ENCODE assay signal across 7 mouse cellular contexts in genomic region chr12:82056782-82057611, GRCm38 (mm10).
A peak's percentile ranks its signal among the peaks of the same experiment; 100 is the strongest.
DNase-seq lines count a peak whose midpoint lies in the region; ATAC-seq and TF ChIP-seq lines count a peak whose summit lies in the region.
"Not testable (repeated sequence)": the region's sequence is repeated elsewhere in the genome, so short reads cannot be mapped to it uniquely, and the experiment has no call there.

No protein-coding gene starts in this region.

- not testable (repeated sequence) for TF ChIP-seq CTCF in midbrain, postnatal 0 days (IDR thresholded peaks at IDR 0.05)

- not testable (repeated sequence) for H3K36me3 ChIP-seq in embryonic facial prominence, embryonic 14.5 days (ENCODE audit: control insufficient read depth, insufficient read depth, low read length); forebrain, embryonic 15.5 days; heart, embryonic 15.5 days; hindbrain, embryonic 16.5 days (ENCODE audit: control insufficient read depth, insufficient read depth, low read length); lung, embryonic 16.5 days (ENCODE audit: control insufficient read depth, insufficient read depth, low read length); midbrain, postnatal 0 days (ENCODE audit: insufficient read depth, low read length); stomach, embryonic 16.5 days (ENCODE audit: control insufficient read depth, insufficient read depth, low read length)

- peak; percentile 71; the same call in 1 of the 2 replicates for ATAC-seq in embryonic facial prominence, embryonic 14.5 days (ENCODE audit: low read depth)
- peak; percentile 91 for ATAC-seq in forebrain, embryonic 15.5 days (replicated peaks)
- 0 out of 2 replicates have a peak, but pooled peaks have one; percentile 48 for ATAC-seq in heart, embryonic 15.5 days (replicated peaks; ENCODE audit: insufficient number of reproducible peaks, insufficient read depth, low FRiP score, low read depth)
- ATAC-seq in hindbrain, embryonic 16.5 days = peak; percentile 96
- 0 out of 2 replicates have a peak, but pooled peaks have one; percentile 38 for ATAC-seq in lung, embryonic 16.5 days (ENCODE audit: low read depth)
- ATAC-seq in midbrain, postnatal 0 days (ENCODE audit: low FRiP score) = peak; percentile 84
- ATAC-seq in stomach, embryonic 16.5 days (ENCODE audit: insufficient read depth, low FRiP score) = peak; percentile 33; the same call in 1 of the 2 replicates

- no CpG with 5 or more reads among the region's 6 CpGs for WGBS in embryonic facial prominence, embryonic 14.5 days
- WGBS in forebrain, embryonic 15.5 days = no CpG with 5 or more reads among the region's 6 CpGs
- WGBS in heart, embryonic 15.5 days = no CpG with 5 or more reads among the region's 6 CpGs
- WGBS in hindbrain, embryonic 16.5 days = no CpG with 5 or more reads among the region's 6 CpGs
- no CpG with 5 or more reads among the region's 6 CpGs for WGBS in lung, embryonic 16.5 days
- WGBS in midbrain, postnatal 0 days = no CpG with 5 or more reads among the region's 6 CpGs
- no CpG with 5 or more reads among the region's 6 CpGs for WGBS in stomach, embryonic 16.5 days

- not testable (repeated sequence) for H3K9ac ChIP-seq in embryonic facial prominence, embryonic 14.5 days (ENCODE audit: low read depth, low read length); forebrain, embryonic 15.5 days (replicated peaks); heart, embryonic 15.5 days; hindbrain, embryonic 16.5 days (ENCODE audit: low read depth, low read length); lung, embryonic 16.5 days (ENCODE audit: low read length); midbrain, postnatal 0 days (replicated peaks; ENCODE audit: low read length, poor library complexity, severe bottlenecking); stomach, embryonic 16.5 days (ENCODE audit: low read length)

- H3K4me3 ChIP-seq in embryonic facial prominence, embryonic 14.5 days (ENCODE audit: low read depth, low read length); forebrain, embryonic 15.5 days; heart, embryonic 15.5 days; hindbrain, embryonic 16.5 days (ENCODE audit: low read length); lung, embryonic 16.5 days (ENCODE audit: low read length); midbrain, postnatal 0 days (ENCODE audit: low read depth, low read length); stomach, embryonic 16.5 days (replicated peaks; ENCODE audit: low read length): not testable (repeated sequence)

- not testable (repeated sequence) for H3K9me3 ChIP-seq in embryonic facial prominence, embryonic 14.5 days (ENCODE audit: control insufficient read depth, low read length); forebrain, embryonic 15.5 days; heart, embryonic 15.5 days (replicated peaks); hindbrain, embryonic 16.5 days (ENCODE audit: control insufficient read depth, low read length); lung, embryonic 16.5 days (ENCODE audit: control insufficient read depth, low read length); midbrain, postnatal 0 days (ENCODE audit: low read length); stomach, embryonic 16.5 days (replicated peaks; ENCODE audit: control insufficient read depth, low read length)

- H3K4me1 ChIP-seq in embryonic facial prominence, embryonic 14.5 days (ENCODE audit: control insufficient read depth, insufficient read depth, low read length); forebrain, embryonic 15.5 days; heart, embryonic 15.5 days (replicated peaks); hindbrain, embryonic 16.5 days (ENCODE audit: control insufficient read depth, insufficient read depth, low read depth, low read length); lung, embryonic 16.5 days (replicated peaks; ENCODE audit: control insufficient read depth, insufficient read depth, low read length); midbrain, postnatal 0 days (ENCODE audit: insufficient read depth, low read length); stomach, embryonic 16.5 days (ENCODE audit: control insufficient read depth, insufficient read depth, low read length): not testable (repeated sequence)

- not testable (repeated sequence) for H3K4me2 ChIP-seq in embryonic facial prominence, embryonic 14.5 days (ENCODE audit: low read depth, low read length); forebrain, embryonic 15.5 days (replicated peaks); heart, embryonic 15.5 days; hindbrain, embryonic 16.5 days (ENCODE audit: low read length); lung, embryonic 16.5 days (ENCODE audit: low read depth, low read length); midbrain, postnatal 0 days (ENCODE audit: low read depth, low read length, poor library complexity, severe bottlenecking); stomach, embryonic 16.5 days (ENCODE audit: low read depth, low read length)

- not testable (repeated sequence) for H3K27me3 ChIP-seq in embryonic facial prominence, embryonic 14.5 days (replicated peaks; ENCODE audit: control insufficient read depth, insufficient read depth, low read length); forebrain, embryonic 15.5 days; heart, embryonic 15.5 days; hindbrain, embryonic 16.5 days (replicated peaks; ENCODE audit: control insufficient read depth, insufficient read depth, low read length); lung, embryonic 16.5 days (ENCODE audit: control insufficient read depth, insufficient read depth, low read depth, low read length); midbrain, postnatal 0 days (ENCODE audit: insufficient read depth, low read length); stomach, embryonic 16.5 days (ENCODE audit: control insufficient read depth, insufficient read depth, low read length)

- not testable (repeated sequence) for H3K27ac ChIP-seq in embryonic facial prominence, embryonic 14.5 days (replicated peaks; ENCODE audit: low read depth, low read length); forebrain, embryonic 15.5 days (replicated peaks); heart, embryonic 15.5 days; hindbrain, embryonic 16.5 days (ENCODE audit: low read depth, low read length); lung, embryonic 16.5 days (ENCODE audit: low read length); midbrain, postnatal 0 days (ENCODE audit: low read depth, low read length); stomach, embryonic 16.5 days (ENCODE audit: low read length)

- not testable (repeated sequence) for DNase-seq in embryonic facial prominence, embryonic 14.5 days (ENCODE audit: low spot score); midbrain, postnatal 0 days (ENCODE audit: low spot score)

Comparison
In these comparisons a context has a peak if more than half of its experiments do, and no peak if none do; other contexts are left out.
1. ATAC-seq: peak in every context shown above with its lines; median percentile 96 in hindbrain, embryonic 16.5 days; 91 in forebrain, embryonic 15.5 days; 84 in midbrain, postnatal 0 days; 71 in embryonic facial prominence, embryonic 14.5 days; 48 in heart, embryonic 15.5 days; 38 in lung, embryonic 16.5 days; 33 in stomach, embryonic 16.5 days.